Mouse (Mus musculus) thymus, postnatal 25 days (tissue): ENCODE results near the gene Gm12166.
A peak's percentile ranks its signal among the peaks of the same experiment; 100 is the strongest.
"Not testable (repeated sequence)": the region's sequence is repeated elsewhere in the genome, so short reads cannot be mapped to it uniquely, and the experiment has no call there.

Experiments used
- DNase-seq: peaks from one replicate; pipeline ENCODE4 v3.0.0; 2022

Gm12166 gene

DNA sequence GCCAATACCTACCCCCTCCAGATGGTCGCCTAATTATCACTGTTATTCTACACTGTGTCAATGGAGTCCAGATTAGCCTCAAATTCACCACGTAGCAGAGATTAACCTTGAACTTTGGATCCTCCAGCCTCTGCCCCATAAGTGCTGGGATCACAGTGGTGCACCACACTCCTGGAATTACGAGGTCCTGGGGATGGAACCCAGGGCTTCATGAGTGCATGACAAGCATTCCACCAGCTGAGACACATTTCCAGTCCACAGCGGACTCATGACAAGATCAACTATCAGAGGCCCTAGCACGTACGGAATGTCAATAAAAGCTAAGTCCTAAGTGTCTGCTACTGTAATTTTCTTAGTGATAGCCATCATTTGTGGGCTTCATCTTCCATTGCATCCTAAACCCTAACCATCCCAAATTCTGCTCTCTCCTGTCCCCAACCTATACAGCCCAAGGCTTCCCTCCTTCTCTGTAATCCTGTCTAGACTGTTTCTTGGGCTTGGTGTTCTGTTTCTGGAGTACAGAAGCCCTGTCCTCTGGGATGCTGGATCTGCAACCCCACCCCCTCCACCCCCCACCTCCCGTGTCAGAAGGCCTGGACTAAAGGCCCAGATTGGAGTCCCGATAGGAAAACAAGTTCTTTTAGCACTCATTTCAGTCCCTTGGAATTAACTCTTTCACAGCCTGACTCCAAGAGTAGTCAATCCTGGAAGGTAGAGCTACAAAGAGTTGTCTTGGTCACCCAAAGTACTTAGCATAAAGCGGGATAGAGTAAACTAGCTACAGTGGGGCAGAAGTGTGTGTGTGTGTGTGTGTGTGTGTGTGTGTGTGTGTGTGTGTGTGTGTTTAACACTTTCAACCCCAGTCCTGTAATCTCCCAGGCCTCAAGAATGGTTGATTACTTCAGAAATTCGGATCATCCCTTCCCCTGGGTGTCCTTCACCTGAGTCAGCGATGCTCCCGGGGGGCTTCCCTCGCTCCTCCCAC, 3.1 kb upstream of the Gm12166 start:
- DNase-seq: no peak

DNA sequence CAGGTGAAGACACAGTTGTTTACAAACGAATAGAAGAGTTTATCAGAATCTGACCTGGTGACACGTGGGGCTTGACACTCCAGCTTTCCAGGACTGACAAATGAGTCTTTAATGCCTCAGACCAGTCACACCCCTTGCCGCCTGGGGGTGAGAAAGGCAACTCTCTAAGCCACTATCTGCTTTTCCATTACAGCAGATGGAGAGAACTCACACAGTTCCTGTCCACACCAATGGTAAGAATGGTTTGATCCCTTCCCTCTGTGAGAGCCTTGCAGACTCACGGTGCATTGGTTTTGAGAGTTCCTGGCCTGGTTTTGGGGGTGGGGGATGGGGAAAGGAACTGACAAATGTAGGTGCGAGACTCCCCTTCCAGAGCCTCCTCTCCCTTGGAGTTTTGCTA, 2.2 kb upstream of the Gm12166 start:
- DNase-seq: no peak

- DNase-seq: not testable (repeated sequence)
These were observed 1.3 kb upstream of the Gm12166 start for GRCm38 (mm10) chr11:46053457-46053856.

DNA sequence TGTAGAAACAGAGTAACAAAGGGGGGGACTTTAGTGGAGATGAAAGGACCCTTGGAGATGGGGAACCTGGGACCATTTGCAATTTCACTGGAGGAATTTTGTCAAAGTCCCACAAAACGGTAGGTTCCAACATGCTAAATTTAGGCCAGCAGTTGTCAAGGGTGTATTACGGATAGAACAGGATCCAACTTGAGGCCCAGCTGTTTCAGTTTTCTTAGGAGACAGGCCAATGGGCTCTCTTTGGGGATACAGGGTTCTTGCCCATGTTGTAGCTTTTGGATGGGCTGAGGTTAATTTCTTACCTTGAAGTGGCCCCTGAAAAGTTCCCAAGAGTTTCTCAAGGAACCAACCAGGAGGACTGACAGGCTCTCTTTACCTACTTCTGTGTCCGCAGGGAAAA, 4.9 kb downstream of the Gm12166 start:
- DNase-seq: no peak

DNA sequence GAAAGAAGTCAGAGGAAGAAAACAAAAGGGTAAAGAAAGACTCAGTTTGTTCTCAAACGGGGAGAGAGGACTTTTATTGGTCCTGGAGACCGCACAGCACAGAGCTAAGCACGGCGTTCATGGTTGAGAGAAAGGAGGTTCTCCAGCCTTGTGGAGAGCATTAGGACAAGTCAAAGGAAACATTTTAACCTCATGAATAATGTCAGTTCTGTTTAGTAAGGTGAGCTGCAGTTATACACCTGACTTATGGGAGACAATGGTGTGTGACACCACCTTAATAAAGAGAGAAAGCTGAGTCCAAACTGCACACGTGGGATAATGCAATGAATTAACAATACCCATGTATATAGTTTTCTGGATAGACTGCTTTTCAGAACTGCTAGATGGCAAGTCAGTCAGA, 7.3 kb downstream of the Gm12166 start:
- no peak for DNase-seq

DNA sequence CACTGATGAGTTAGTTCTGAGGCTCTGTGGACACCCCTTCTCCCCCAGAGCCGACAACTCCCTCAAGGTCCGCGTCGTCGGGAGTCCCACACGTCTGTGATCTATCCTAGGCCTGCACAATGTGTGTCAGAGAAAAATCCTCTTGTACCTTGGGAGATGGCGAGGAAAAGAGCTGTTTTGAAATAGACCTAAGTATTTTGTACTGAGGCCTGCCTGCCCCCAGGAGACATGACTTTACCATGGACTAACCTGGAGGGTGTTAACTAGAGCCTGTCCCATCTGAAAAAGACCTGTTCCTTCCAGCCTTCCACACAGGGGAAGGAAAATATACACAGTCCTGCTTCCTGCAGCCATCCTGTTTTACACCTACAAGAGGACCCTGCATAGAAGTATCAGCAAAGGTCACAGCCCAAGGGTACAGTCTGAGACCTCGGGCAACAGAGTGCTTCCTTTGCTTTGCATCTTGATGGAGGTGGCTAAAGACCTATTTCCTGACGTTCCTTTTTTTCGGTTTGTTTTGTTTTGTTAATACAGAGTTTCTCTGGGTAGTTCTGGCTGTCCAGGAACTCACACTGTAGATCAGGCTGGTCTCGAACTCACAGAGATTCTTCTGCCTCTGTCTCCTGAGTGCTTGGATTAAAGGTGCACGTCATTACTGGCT, 10.4 kb downstream of the Gm12166 start:
- no peak for DNase-seq

GRCm38 (mm10) chr11:46040841-46041556, 11.1 kb downstream of the Gm12166 start:
- DNase-seq: no peak

GRCm38 (mm10) chr11:46039335-46039734, 12.8 kb downstream of the Gm12166 start:
- DNase-seq: no peak

GRCm38 (mm10) chr11:46038901-46039300, 13.2 kb downstream of the Gm12166 start:
- no peak for DNase-seq

DNA sequence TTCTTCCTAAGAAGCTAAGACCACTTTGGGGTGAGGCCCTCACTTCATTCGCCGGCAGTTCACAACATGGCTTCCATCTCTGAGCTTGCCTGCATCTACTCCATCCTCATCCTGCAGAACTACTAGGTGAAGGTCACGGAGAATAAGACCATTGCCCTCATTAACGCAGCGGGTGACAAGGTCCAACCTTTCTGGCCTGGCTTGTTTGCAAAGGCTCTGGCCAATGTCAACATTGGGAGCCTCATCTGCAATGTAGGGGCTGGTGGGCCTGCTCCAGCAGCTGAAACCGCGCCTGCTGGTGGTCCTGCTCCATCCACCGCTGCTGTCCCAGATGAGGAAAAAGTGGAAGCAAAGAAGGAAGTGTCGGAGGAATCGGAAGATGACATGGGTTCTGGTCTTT, 15.7 kb downstream of the Gm12166 start:
- no peak for DNase-seq

GRCm38 (mm10) chr11:46032956-46033355, 19.2 kb downstream of the Gm12166 start:
- no peak for DNase-seq

DNA sequence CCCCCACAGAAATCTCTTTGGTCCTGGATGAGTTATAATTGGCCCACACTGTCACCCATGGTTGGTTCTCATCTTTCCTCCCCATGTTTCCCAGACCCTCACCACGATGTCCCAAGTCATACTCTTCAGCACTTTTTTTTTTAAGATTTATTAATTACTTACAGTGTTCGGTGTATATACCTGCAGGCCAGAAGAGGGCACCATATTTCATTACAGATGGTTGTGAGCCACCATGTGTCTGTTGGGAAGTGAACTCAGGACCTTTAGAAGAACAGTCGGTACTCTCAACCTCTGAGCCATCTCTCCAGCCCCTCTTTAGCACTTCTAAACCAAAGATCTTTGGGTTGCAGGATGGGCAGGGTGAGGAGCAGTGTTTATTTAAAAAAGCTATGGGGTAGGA, 20.7 kb downstream of the Gm12166 start:
- DNase-seq: no peak

- no peak for DNase-seq
These were observed 22.1 kb downstream of the Gm12166 start for GRCm38 (mm10) chr11:46030026-46030425.

DNA sequence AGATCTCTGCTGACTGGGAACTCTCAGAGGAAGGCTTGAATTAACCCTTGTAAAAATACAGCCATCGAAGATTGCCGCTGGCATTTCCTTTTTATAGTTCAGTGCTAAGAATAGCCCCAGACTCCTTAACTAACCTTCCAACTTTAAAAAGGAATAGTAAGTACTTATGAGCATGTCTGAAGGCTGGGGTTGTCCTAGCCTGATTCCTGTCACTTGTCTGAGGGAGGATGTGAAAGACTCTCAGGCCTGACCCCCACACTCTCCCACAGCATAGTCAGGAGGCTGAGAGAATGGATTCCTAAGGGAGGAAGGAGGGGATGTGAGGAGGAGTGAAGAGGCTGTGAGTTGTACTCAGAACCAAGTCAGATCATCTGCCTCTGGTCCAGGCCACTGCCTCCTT, 22.6 kb downstream of the Gm12166 start:
- DNase-seq: no peak

GRCm38 (mm10) chr11:46027952-46028814, 23.9 kb downstream of the Gm12166 start:
- no peak for DNase-seq

DNA sequence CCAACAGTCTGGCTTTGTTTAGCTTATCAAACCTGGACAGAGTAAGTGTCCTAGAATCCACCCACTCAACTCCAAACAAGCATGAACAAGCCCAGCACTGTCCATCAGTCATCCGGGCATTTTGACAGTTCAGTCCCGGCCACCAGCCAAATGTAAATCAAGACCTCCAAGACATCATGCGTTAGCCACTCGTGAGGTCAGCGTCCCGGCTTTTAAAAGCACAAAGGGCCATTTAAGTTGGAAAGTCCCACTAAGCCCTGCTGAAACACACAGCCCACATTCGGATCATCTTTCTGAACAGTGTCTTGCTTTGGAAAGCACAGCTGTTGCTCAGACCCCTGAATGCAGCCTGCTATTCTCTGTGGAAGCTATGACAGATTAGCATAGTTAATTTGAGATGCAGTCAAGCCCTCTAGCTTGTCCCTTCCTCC, 26.1 kb downstream of the Gm12166 start:
- no peak for DNase-seq

GRCm38 (mm10) chr11:46022983-46023382, 29.1 kb downstream of the Gm12166 start:
- DNase-seq: no peak

- DNase-seq: no peak
These were observed 30.3 kb downstream of the Gm12166 start for GRCm38 (mm10) chr11:46021850-46022249.

DNA sequence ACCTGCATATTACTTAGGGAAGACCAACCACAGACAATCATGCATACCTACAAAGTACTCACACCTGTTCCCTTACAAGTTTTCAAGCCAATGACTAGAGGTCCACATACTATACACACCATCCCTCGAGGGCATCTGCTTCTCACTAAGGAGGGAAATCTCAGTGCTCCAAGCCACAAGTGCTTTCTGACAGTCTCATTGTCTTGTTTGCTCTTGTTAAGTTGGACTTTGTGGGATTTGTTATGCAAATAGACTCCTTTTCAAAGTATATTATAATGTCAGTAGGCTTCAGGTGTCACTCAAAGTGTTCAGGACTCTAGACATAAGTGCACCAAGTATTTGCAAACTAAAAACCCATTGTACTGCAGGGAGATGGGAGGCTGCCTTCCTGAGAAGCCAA, 31.9 kb downstream of the Gm12166 start:
- no peak for DNase-seq

DNA sequence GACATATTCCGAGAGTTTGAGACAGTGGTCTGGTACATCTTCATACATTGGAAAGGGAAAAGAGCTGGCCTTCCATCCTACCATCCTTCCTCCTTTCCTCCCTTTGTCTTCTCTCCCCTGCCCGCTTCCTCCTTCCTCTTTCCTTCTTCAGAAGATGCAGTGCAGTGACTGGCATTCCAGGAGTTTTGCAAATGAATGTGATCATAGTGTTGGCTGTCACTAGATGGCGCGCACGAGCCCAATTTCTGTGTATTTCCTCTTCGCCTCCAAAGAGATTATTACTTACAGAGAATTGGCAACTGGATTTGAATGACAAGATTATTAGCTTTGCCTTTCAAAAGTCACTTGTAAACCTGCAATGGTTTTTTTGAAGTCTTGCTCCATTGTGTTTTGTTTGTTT, 36.1 kb downstream of the Gm12166 start:
- peak; percentile 47 for DNase-seq
